Mouse (Mus musculus) adrenal gland, adult (tissue): ENCODE data around the gene Aatf.
A peak's percentile ranks its signal among the peaks of the same experiment; 100 is the strongest.

Source experiments
- DNase-seq, 2 experiments: peaks; one replicate each; pipeline ENCODE4 v3.0.0; 2022 to 2023; ENCODE audit warnings: low spot score in 1 of 2; ENCODE audit not compliant: inconsistent age in 2 of 2

The Aatf gene

GRCm38 (mm10) chr11:84522577-84523320 is 9.4 kb upstream of the Aatf start:
- DNase-seq: peak; percentile 83 to 95

- no peak for DNase-seq
Measured at GRCm38 (mm10) chr11:84521751-84522299, 8.5 kb upstream of the Aatf start.

- no peak for DNase-seq
Measured at GRCm38 (mm10) chr11:84521071-84521390, 7.7 kb upstream of the Aatf start.

GRCm38 (mm10) chr11:84520269-84521070 is 7.1 kb upstream of the Aatf start:
- no peak for DNase-seq

- DNase-seq: no peak
Measured at GRCm38 (mm10) chr11:84519576-84520268, 6.4 kb upstream of the Aatf start.

- peak in 1 of 2 experiments; percentile 29 for DNase-seq
Measured at GRCm38 (mm10) chr11:84519036-84519435, 5.7 kb upstream of the Aatf start.

- no peak for DNase-seq
Measured at GRCm38 (mm10) chr11:84518261-84518660, 4.9 kb upstream of the Aatf start.

- DNase-seq: no peak
Measured at GRCm38 (mm10) chr11:84517431-84517830, 4.1 kb upstream of the Aatf start.

GRCm38 (mm10) chr11:84516501-84517240 is 3.3 kb upstream of the Aatf start:
- DNase-seq: no peak

- DNase-seq: peak in 1 of 2 experiments; percentile 30
Measured at GRCm38 (mm10) chr11:84512031-84512430, 1.3 kb downstream of the Aatf start.

- no peak for DNase-seq
Measured at GRCm38 (mm10) chr11:84504296-84504695, 9.0 kb downstream of the Aatf start.

GRCm38 (mm10) chr11:84497944-84498343 is 15.4 kb downstream of the Aatf start:
- no peak for DNase-seq

GRCm38 (mm10) chr11:84496901-84497300 is 16.4 kb downstream of the Aatf start:
- no peak for DNase-seq

- DNase-seq: no peak
Measured at GRCm38 (mm10) chr11:84495774-84496173, 17.5 kb downstream of the Aatf start.

- DNase-seq: no peak
Measured at GRCm38 (mm10) chr11:84481661-84482060, 31.7 kb downstream of the Aatf start.

- peak in 1 of 2 experiments; percentile 33 for DNase-seq
Measured at GRCm38 (mm10) chr11:84480451-84480850, 32.9 kb downstream of the Aatf start.

GRCm38 (mm10) chr11:84476641-84477040 is 36.7 kb downstream of the Aatf start:
- DNase-seq: no peak

GRCm38 (mm10) chr11:84475991-84476390 is 37.3 kb downstream of the Aatf start:
- no peak for DNase-seq

GRCm38 (mm10) chr11:84473093-84473667 is 40.1 kb downstream of the Aatf start:
- DNase-seq: no peak

GRCm38 (mm10) chr11:84464571-84464970 is 48.8 kb downstream of the Aatf start:
- DNase-seq: no peak
